Mouse (Mus musculus): ENCODE data around the gene Rhobtb3. TPM values are rescaled to one million over a fixed set of nuclear protein-coding genes. Genes with fewer than 3 reads are reported as not detected.

Gene Rhobtb3
- polyA plus RNA-seq, 1 experiment from 2014 or later: 71.1 TPM

DNA sequence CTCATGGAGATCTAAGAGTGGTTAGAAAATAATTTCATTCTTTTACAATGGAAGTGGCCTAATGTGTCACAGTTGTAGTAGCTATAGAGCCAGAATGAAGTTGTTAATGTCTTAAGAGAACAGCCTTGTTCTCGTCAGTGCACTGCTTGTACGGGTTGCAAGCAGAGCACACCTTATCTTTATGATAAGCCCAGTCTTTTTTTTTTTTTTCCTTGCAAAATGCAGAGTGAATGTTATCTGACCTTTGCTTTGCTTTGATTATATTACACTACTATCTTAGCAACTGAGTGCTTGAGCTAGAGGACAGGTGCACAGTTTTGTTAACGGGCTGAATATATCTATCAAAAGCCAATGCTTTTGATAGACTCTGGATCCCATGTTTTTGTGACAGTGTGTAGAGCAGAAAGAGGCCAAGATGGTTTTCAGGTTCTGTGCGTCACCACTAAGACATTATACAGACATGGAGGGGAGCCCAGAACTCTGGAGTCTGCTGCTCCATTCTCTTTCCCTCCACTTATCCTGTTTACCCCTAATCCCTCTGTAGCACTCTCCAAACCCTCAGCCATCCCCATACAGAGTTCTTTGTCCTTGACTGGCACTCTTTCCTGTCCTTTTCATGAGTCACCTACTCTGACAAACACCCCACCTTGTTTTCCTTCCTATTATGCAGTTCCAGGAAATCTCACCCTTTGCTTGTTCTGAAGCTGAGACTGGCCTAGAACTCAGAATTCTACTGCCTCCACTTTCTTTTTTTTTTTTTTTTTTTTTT lies 68.9 kb downstream of the Rhobtb3 start:
- no peak for ATAC-seq (ENCODE audit: low FRiP score)
- no peaks in the 10 kb centered on the region; the same call in 1 of the 2 replicates for H3K36me3 ChIP-seq (ENCODE audit: control insufficient read depth, insufficient read depth, low read length)

DNA sequence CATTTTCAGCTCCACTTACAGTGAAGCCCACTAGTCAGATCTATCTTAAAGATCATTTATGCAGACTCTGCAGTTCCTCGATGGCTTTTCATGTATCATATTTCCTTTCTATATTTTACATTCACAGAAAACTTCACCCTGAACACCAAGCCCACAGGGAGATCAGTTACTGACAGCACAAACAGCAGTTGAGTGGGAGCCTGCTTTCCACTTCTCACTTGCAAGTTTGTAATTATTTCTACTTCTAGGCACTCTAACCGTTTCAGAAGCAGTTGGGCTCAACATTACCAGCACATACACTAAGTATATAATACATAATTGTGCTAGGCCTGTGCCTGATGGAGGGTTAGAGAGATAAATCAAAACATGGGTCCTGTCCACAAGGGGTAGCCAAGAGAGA lies 75.8 kb downstream of the Rhobtb3 start:
- H3K4me3 ChIP-seq (ENCODE audit: low read depth, low read length): no peak overlapping the region
- no peak for ATAC-seq (ENCODE audit: low FRiP score)
- no peak overlapping the region for H3K4me2 ChIP-seq
- 94% methylated on average over 2 of the region's 2 CpGs for WGBS
- H3K9me3 ChIP-seq (ENCODE audit: control insufficient read depth, low read length): no peaks in the 10 kb centered on the region
- H3K9ac ChIP-seq (ENCODE audit: low read length): no peak overlapping the region
- no peaks in the 10 kb centered on the region for H3K4me1 ChIP-seq (ENCODE audit: control insufficient read depth, insufficient read depth, low read length)
- H3K36me3 ChIP-seq (ENCODE audit: control insufficient read depth, insufficient read depth, low read length): no peaks in the 10 kb centered on the region; the same call in 1 of the 2 replicates
- H3K27ac ChIP-seq (ENCODE audit: low read depth, low read length): no peak overlapping the region
- no peaks in the 10 kb centered on the region for H3K27me3 ChIP-seq (ENCODE audit: control insufficient read depth, insufficient read depth, low read length)
- DNase-seq (ENCODE audit: low spot score, missing footprints): peak; percentile 79

More for the DNA sequence above, 68.9 kb downstream of the Rhobtb3 start:
- WGBS: 92% methylated on average over 4 of the region's 4 CpGs
- no peak overlapping the region for H3K4me3 ChIP-seq (ENCODE audit: low read depth, low read length)
- no peak overlapping the region for H3K9ac ChIP-seq (ENCODE audit: low read length)
- H3K27ac ChIP-seq (ENCODE audit: low read depth, low read length): no peak overlapping the region
- no peak for DNase-seq (ENCODE audit: low spot score, missing footprints)
- no peak overlapping the region for H3K4me2 ChIP-seq
- H3K9me3 ChIP-seq (ENCODE audit: control insufficient read depth, low read length): no peaks in the 10 kb centered on the region
- no peaks in the 10 kb centered on the region for H3K27me3 ChIP-seq (ENCODE audit: control insufficient read depth, insufficient read depth, low read length)
- no peaks in the 10 kb centered on the region for H3K4me1 ChIP-seq (ENCODE audit: control insufficient read depth, insufficient read depth, low read length)

DNA sequence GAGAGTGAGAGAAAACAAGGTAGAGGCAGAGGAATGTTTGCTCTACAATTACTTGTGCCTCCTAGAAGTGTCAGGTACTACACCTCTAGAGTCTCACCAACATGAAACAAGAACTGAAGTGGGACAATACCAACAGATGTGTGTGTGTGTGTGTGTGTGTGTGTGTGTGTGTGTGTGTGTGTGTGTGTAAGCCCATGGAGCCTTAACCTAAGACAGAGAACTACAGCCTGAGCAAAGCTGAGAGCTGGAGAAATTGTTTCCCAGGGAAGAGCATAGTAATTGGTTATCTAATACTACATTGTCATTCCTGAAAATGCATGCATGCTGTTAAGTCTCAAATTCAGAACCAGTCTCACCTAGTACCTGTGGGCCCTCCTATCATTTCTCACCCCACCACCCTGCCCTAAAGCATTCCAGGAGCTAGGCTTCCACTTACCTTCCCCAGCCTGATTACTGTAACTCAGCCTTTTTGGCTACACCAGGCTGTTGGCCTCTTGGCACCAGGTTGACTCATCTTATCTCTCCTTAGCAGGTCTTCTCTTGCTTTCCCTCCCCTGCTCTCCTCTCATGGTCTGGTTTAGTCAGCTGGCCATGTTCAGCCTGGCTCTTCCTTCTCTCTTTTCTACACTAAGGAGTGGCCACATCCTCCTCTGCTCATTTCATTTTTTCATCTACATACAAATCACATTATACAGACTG lies 78.1 kb downstream of the Rhobtb3 start:
- Histone ChIP-seq H3K27ac (ENCODE audit: low read depth, low read length) (no peak overlapping the region), H3K27me3 (ENCODE audit: control insufficient read depth, insufficient read depth, low read length) (no peaks in the 10 kb centered on the region), H3K4me2 (no peak overlapping the region), H3K9ac (ENCODE audit: low read length) (no peak overlapping the region), H3K4me3 (ENCODE audit: low read depth, low read length) (no peak overlapping the region), H3K4me1 (ENCODE audit: control insufficient read depth, insufficient read depth, low read length) (no peaks in the 10 kb centered on the region), H3K9me3 (ENCODE audit: control insufficient read depth, low read length) (no peaks in the 10 kb centered on the region), H3K36me3 (ENCODE audit: control insufficient read depth, insufficient read depth, low read length) (no peaks in the 10 kb centered on the region)
- peak; percentile 71 for DNase-seq (ENCODE audit: low spot score, missing footprints)
- no peak; the same call in 1 of the 2 replicates for ATAC-seq (ENCODE audit: low FRiP score)

DNA sequence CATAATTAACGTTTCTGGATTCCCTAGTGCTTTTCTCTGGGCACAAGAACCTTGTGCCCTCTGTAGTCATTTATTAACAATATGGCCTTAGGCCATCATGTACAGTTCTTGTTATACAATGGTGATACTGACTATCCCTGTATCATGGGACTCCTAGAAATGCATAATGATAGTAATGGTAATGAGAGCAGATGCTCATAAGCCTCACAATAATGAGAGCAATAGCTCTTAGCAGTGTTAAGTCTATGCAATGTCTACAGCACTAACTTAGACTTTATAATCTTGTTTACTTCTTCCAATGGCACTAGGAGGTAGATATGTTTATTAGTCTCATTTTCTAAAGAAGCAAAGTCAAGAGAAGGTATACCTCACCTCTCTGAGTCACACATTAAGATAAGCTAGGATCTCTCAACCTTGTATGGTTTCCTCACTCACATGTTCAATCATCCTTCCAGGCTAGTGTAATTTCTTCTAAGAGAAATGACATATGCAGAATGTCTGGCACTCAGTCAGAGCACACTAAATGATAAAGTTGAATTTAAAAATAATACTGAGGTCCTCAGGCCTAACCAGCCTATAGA lies 84.4 kb downstream of the Rhobtb3 start:
- no peaks in the 10 kb centered on the region for H3K27me3 ChIP-seq (ENCODE audit: control insufficient read depth, insufficient read depth, low read length)
- no peak overlapping the region for H3K4me3 ChIP-seq (ENCODE audit: low read depth, low read length)
- no peaks in the 10 kb centered on the region for H3K4me1 ChIP-seq (ENCODE audit: control insufficient read depth, insufficient read depth, low read length)
- H3K4me2 ChIP-seq: no peak overlapping the region
- ATAC-seq (ENCODE audit: low FRiP score): no peak
- no peak overlapping the region for H3K27ac ChIP-seq (ENCODE audit: low read depth, low read length)
- no peaks in the 10 kb centered on the region for H3K9me3 ChIP-seq (ENCODE audit: control insufficient read depth, low read length)
- H3K36me3 ChIP-seq (ENCODE audit: control insufficient read depth, insufficient read depth, low read length): no peaks in the 10 kb centered on the region
- H3K9ac ChIP-seq (ENCODE audit: low read length): no peak overlapping the region
- WGBS: 70% methylated on average over 1 of the region's 1 CpGs
- DNase-seq (ENCODE audit: low spot score, missing footprints): no peak

DNA sequence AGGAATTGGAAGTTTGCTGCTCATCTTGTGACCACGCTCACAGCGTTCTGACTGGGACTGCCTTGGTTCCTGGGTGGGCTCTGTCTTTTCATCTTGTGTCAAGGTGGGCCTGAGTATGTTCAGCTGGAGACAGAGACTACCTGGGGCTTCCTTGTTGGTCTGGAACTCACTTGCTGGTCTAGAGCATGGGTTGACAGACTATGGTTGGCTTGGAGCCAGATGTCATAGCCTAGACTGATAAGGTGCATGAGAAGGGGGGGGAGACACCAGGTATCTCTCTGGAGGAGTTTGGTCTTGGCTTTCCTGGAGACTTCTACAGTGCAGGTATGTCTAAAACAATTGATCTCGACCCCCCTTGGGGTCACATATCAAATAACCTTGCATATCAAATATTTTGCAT lies 90.6 kb downstream of the Rhobtb3 start:
- Histone ChIP-seq H3K36me3 (ENCODE audit: control insufficient read depth, insufficient read depth, low read length) (no peaks in the 10 kb centered on the region), H3K27me3 (ENCODE audit: control insufficient read depth, insufficient read depth, low read length) (no peaks in the 10 kb centered on the region), H3K4me1 (ENCODE audit: control insufficient read depth, insufficient read depth, low read length) (no peaks in the 10 kb centered on the region), H3K9me3 (ENCODE audit: control insufficient read depth, low read length) (no peaks in the 10 kb centered on the region), H3K9ac (ENCODE audit: low read length) (no peak overlapping the region), H3K4me3 (ENCODE audit: low read depth, low read length) (no peak overlapping the region), H3K4me2 (no peak overlapping the region), H3K27ac (ENCODE audit: low read depth, low read length) (no peak overlapping the region)
- ATAC-seq (ENCODE audit: low FRiP score) (no peak), DNase-seq (ENCODE audit: low spot score, missing footprints) (peak; percentile 41)
- WGBS: 84% methylated on average over 3 of the region's 3 CpGs

DNA sequence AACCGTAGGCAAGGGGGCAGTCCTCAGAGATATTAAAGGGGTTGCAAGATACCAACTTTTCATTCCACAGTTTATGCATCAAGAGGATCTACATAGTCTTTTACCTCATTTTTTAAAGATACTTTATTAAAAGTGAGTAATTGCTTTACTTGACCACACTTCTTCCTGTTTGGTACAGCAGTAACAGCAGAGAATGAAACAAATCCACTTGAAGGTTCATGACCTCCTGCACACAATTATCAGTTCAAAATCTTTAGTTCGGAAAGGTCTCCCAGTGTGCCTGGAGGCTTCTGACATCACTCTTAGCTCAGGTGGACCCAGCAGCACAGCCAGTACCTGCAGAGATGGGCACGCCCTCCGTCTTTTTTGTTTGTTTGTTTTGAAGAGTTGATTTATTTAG lies 91.7 kb downstream of the Rhobtb3 start:
- Histone ChIP-seq H3K4me3 (ENCODE audit: low read depth, low read length) (no peak overlapping the region), H3K27ac (ENCODE audit: low read depth, low read length) (no peak overlapping the region), H3K36me3 (ENCODE audit: control insufficient read depth, insufficient read depth, low read length) (no peaks in the 10 kb centered on the region), H3K4me1 (ENCODE audit: control insufficient read depth, insufficient read depth, low read length) (no peaks in the 10 kb centered on the region), H3K9me3 (ENCODE audit: control insufficient read depth, low read length) (no peaks in the 10 kb centered on the region), H3K4me2 (no peak overlapping the region), H3K27me3 (ENCODE audit: control insufficient read depth, insufficient read depth, low read length) (no peaks in the 10 kb centered on the region), H3K9ac (ENCODE audit: low read length) (no peak overlapping the region)
- ATAC-seq (ENCODE audit: low FRiP score) (no peak), DNase-seq (ENCODE audit: low spot score, missing footprints) (peak; percentile 39)
- WGBS: 92% methylated on average over 4 of the region's 4 CpGs

DNA sequence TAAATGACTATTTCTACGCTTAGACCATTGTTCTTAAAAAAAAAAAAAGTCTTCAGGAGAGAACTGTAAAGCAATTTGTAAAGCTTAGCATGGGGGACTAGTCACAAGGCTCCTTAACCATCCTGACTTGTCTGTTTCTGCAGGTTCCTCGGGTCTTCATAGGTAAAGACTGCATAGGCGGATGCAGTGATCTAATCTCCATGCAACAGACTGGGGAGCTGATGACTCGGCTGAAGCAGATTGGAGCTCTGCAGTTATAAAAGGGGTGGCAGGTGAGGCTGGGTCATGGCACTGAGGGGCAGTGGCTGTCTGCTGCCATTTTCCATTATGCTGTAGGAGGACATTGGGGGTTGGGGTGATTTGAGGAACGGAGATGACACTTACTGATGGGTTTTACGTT lies 96.7 kb downstream of the Rhobtb3 start:
- DNase-seq (ENCODE audit: low spot score, missing footprints) (no peak), ATAC-seq (ENCODE audit: low FRiP score) (no peak)
- Histone ChIP-seq H3K4me2 (no peak overlapping the region), H3K9me3 (ENCODE audit: control insufficient read depth, low read length) (no peaks in the 10 kb centered on the region), H3K27me3 (ENCODE audit: control insufficient read depth, insufficient read depth, low read length) (no peaks in the 10 kb centered on the region), H3K9ac (ENCODE audit: low read length) (no peak overlapping the region), H3K4me3 (ENCODE audit: low read depth, low read length) (no peak overlapping the region), H3K4me1 (ENCODE audit: control insufficient read depth, insufficient read depth, low read length) (no peaks in the 10 kb centered on the region), H3K27ac (ENCODE audit: low read depth, low read length) (no peak overlapping the region), H3K36me3 (ENCODE audit: control insufficient read depth, insufficient read depth, low read length) (no peaks in the 10 kb centered on the region)
- WGBS: 79% methylated on average over 6 of the region's 6 CpGs

DNA sequence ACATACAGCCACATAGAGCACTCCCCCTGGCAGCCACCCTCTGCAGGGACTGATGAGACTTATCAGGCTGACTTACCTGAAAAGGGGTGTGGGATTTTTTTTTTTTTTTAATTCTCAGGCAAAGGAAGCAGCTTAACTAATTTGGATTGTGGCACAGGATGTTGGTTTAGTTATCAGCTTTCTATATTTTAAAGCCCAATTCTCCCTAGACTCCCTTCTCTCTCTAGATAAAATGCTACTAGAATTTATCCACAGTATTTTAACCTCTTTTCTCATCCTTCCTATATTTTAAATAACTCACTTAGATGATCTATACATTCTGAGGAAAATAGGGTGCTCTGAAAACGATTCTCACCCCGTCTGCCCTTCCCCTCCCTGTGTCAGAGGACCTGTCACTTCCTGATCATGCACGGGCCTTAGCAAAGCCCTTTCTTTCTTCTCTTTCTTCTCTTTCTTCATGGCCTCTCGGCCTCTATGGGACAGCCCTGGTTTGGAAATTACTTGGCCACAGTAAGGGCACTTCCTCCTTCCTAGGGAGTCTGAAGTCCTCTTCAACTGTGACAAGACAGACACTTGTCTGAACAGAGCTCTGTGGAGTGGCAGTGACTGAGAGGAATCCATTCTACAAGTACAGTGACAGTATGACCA lies 98.1 kb downstream of the Rhobtb3 start:
- H3K27me3 ChIP-seq (ENCODE audit: control insufficient read depth, insufficient read depth, low read length): no peaks in the 10 kb centered on the region
- WGBS: 44% methylated on average over 4 of the region's 4 CpGs
- 0 out of 2 replicates have a peak, but pooled peaks cover 3% of the 10 kb centered on the region for H3K4me1 ChIP-seq (ENCODE audit: control insufficient read depth, insufficient read depth, low read length)
- no peak overlapping the region for H3K27ac ChIP-seq (ENCODE audit: low read depth, low read length)
- no peak overlapping the region for H3K4me2 ChIP-seq
- H3K9ac ChIP-seq (ENCODE audit: low read length): no peak overlapping the region
- no peaks in the 10 kb centered on the region for H3K36me3 ChIP-seq (ENCODE audit: control insufficient read depth, insufficient read depth, low read length)
- DNase-seq (ENCODE audit: low spot score, missing footprints) (peak; percentile 47), ATAC-seq (ENCODE audit: low FRiP score) (no peak)
- H3K9me3 ChIP-seq (ENCODE audit: control insufficient read depth, low read length): no peaks in the 10 kb centered on the region
- H3K4me3 ChIP-seq (ENCODE audit: low read depth, low read length): no peak overlapping the region
